Mouse (Mus musculus) retina, postnatal 1 day (tissue): Measurements from ENCODE around the gene Tmprss4.
A peak's percentile ranks its signal among the peaks of the same experiment; 100 is the strongest.

Experiments used
- DNase-seq: peaks from one replicate; pipeline ENCODE4 v3.0.0-alpha.2; 2012

Tmprss4 gene

GRCm38 (mm10) chr9:45203797-45204410, at the start of gene Tmprss4:
TSS of gene Tmprss4 (minus strand) at chr9:45204092.
- DNase-seq, result no peak

GRCm38 (mm10) chr9:45252395-45252794, 48.5 kb upstream of the Tmprss4 start:
- no peak for DNase-seq

GRCm38 (mm10) chr9:45251990-45252389, 48.1 kb upstream of the Tmprss4 start:
- DNase-seq, result no peak

- DNase-seq, result no peak
Observed at GRCm38 (mm10) chr9:45251281-45251680, 47.4 kb upstream of the Tmprss4 start.

- no peak for DNase-seq
Observed at GRCm38 (mm10) chr9:45250306-45250705, 46.4 kb upstream of the Tmprss4 start.

GRCm38 (mm10) chr9:45247536-45247935, 43.6 kb upstream of the Tmprss4 start:
- no peak for DNase-seq

GRCm38 (mm10) chr9:45246060-45246459, 42.2 kb upstream of the Tmprss4 start:
- DNase-seq, result no peak

- no peak for DNase-seq
Observed at GRCm38 (mm10) chr9:45245432-45245831, 41.5 kb upstream of the Tmprss4 start.

- DNase-seq, result no peak
Observed at GRCm38 (mm10) chr9:45241397-45241796, 37.5 kb upstream of the Tmprss4 start.

GRCm38 (mm10) chr9:45236744-45237143, 32.9 kb upstream of the Tmprss4 start:
- DNase-seq, result no peak

GRCm38 (mm10) chr9:45235668-45236227, 31.9 kb upstream of the Tmprss4 start:
- DNase-seq, result no peak

- DNase-seq, result no peak
Observed at GRCm38 (mm10) chr9:45229359-45229758, 25.5 kb upstream of the Tmprss4 start.

- peak; percentile 87 for DNase-seq
Observed at GRCm38 (mm10) chr9:45221567-45221966, 17.7 kb upstream of the Tmprss4 start.

- DNase-seq, result no peak
Observed at GRCm38 (mm10) chr9:45219644-45220043, 15.8 kb upstream of the Tmprss4 start.

- no peak for DNase-seq
Observed at GRCm38 (mm10) chr9:45215526-45216179, 11.8 kb upstream of the Tmprss4 start.

GRCm38 (mm10) chr9:45212001-45212400, 8.1 kb upstream of the Tmprss4 start:
- no peak for DNase-seq

GRCm38 (mm10) chr9:45207015-45207743, 3.3 kb upstream of the Tmprss4 start:
- DNase-seq, result no peak

GRCm38 (mm10) chr9:45206121-45206520, 2.2 kb upstream of the Tmprss4 start:
- no peak for DNase-seq

GRCm38 (mm10) chr9:45205143-45205542, 1.3 kb upstream of the Tmprss4 start:
- no peak for DNase-seq

GRCm38 (mm10) chr9:45202021-45202798, 1.7 kb downstream of the Tmprss4 start:
- DNase-seq, result no peak

GRCm38 (mm10) chr9:45201319-45201947, 2.5 kb downstream of the Tmprss4 start:
- DNase-seq, result no peak

- no peak for DNase-seq
Observed at GRCm38 (mm10) chr9:45197549-45197948, 6.3 kb downstream of the Tmprss4 start.
